Mouse (Mus musculus): ENCODE data around the gene Grik3.
A peak's percentile ranks its signal among the peaks of the same experiment; 100 is the strongest.

Grik3 gene

GRCm38 (mm10) chr4:125658376-125658775 lies 167.9 kb downstream of the Grik3 start:
- no peak for DNase-seq

DNA sequence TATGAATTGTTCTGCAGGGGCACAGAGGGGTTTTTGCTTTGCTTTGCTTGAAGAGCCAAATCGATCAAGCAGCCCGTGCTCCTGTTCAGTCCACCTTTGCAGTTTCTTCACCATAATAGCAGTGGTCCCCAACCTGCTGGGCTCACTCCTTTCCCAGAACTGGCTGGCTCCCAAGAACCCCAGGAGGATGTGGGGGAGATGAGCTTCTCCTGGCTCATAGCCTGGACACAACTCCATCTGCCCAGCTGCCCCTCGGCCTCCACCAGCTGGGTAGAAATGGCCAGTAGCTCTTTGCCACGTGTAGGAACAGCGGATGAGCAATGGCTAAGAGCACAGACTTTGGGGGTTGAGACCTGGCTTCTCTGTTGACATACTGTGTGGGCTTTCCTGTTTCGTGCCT lies 171.5 kb downstream of the Grik3 start:
- no peak for DNase-seq

GRCm38 (mm10) chr4:125663262-125663661 lies 172.8 kb downstream of the Grik3 start:
- DNase-seq = no peak

- DNase-seq = peak; percentile 59
Measured at GRCm38 (mm10) chr4:125665955-125666354, 175.5 kb downstream of the Grik3 start.

- DNase-seq = no peak
Measured at GRCm38 (mm10) chr4:125682007-125682406, 191.5 kb downstream of the Grik3 start.

GRCm38 (mm10) chr4:125687078-125687477 lies 196.6 kb downstream of the Grik3 start:
- no peak for DNase-seq

DNA sequence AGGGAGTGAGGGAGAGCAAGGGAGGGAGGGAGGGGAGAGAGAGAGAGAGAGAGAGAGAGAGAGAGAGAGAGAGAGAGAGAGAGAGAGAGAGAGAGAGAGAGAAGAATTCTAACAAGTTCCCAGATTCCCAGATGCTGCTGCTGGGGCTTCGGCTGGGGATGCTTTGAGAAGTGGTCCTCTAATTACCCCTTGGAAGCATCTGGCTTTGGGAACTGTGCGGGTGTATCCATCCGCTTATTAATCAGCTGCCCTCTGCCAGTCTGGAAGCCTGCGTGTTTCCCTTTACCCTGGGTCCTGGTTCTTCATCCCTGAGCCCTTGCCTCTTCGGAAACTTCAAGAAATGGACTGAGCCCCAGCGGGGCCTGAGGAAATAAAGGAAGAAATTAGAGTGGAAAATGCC lies 204.9 kb downstream of the Grik3 start:
- no peak for DNase-seq

DNA sequence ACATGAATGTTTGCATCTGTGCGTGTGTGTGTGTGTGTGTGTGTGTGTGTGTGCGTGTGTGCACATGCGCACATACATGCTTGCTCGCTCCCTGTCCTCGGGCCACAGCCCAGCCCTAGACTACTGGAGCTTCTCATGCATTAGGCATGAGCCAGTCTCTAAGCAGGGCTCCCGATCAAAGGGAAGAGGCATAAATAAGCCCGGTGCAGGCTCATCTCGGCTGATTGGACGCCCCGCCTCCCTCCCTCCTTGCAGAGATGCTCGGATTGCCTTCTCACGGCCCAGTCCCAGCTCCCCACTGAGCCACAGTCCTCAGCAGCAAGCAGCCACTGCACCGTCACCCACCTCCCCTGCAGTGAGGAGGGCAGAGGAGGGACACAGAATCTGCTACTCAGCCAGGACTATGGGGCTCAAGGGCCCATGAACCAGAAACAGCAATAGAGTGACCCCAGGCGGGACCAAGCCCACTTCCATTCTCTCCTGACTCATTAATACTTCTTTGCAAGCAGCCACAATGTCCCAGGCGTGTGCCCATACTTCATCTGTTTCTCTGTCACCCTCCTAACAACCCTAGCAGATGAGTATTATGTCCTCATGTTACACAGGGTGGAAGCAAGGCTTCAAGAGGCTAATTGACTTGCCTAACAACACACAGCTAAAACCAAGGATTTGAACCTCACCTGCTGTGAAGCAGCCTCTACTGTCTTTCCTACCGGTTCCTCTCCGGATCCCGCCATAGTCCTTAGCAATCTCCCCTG lies 205.9 kb downstream of the Grik3 start:
- DNase-seq = no peak

- no peak for DNase-seq
Measured at GRCm38 (mm10) chr4:125697626-125698025, 207.1 kb downstream of the Grik3 start.

DNA sequence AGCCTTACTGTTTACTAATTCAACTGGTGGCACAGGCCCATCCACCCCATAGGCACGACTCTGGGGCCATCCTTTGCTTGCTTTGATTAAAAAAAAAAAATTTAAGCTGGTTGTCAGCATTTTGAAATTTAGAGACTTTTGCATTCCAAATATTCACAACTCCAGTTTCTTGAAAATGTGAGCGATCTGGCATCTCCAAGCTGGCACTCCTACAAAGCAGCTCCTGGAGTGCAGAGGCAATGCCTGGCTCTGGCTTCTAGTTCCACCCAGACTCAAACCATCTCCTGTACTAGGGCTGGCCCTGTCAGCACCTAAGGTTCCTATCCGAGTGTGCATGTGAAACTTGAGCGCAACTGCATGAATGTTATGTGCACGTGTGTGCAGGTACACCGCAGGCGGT lies 208.6 kb downstream of the Grik3 start:
- DNase-seq = no peak

- no peak for DNase-seq
Measured at GRCm38 (mm10) chr4:125700331-125700730, 209.8 kb downstream of the Grik3 start.

DNA sequence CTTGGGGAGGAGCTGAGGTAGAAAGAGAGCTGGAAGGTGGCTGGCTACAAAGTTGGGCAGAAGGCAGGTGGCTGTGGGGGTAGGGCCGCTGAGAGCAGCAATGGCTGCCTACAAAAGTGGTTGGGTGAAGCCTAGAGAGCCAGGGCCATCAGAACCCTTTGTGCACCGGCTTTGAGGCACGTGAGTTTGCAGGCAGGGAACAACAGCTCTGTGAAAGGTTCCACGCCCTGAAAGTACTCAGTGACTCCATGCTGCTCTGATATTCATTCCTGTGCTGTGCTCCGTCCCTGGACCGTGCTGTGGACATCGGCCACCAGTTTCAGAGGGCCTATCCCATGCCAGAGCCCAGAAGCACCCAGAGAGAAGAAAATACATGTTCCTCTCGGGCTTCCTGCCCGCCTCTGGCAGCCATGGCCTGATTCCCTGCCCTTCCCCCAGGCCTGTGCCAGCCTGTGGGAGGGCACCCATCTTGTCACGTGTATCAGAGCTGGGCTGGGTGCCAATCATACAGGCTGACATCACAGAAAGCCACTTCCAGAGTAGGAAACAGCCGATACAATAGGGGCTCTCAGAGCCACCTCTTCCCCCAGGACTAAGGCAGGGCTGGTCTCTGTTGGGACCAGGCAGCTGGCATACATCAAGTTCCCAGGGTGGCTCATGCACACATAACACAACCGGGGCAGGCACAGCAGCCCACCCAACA lies 212.3 kb downstream of the Grik3 start:
- DNase-seq = no peak

- DNase-seq = peak; percentile 26
Measured at GRCm38 (mm10) chr4:125703310-125703690, 212.8 kb downstream of the Grik3 start.

GRCm38 (mm10) chr4:125705746-125706145 lies 215.2 kb downstream of the Grik3 start:
- no peak for DNase-seq

DNA sequence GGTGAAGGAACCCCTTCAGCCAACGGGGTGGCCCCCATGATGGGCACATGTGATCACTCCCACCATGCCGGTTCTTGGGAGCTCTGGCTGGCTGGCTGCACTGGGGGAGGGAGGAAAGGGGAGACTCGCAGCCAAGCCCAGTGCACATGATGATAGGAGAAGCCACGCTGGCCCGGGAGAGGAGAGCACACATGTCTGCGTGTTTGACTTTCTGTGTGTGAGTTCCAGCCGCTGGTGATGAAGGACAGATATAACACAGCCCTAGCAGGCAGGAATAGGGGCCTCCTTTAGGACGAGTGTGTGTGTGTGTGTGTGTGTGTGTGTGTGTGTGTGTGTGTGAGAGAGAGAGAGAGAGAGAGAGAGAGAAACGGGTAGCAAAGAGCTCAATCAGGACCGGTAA lies 219.2 kb downstream of the Grik3 start:
- DNase-seq = no peak

DNA sequence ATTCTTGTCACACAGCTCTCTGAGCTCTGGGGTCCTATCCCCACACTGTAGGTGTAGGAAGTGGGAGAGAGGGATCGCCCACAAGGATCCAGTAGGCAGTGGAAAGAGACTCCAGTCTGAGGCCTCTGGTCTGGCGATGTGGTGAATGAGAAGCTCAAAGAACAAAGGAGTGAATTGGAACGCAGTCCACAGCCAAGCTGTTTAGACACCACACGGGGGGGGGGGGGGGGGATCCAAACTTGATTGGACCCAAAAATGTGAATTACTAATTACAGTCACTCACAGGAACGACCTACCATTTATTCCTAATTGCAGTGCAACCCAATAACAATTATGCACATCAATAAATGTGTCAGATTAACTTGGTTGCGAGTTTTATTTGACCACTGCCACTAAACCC lies 227.4 kb downstream of the Grik3 start:
- no peak for DNase-seq

DNA sequence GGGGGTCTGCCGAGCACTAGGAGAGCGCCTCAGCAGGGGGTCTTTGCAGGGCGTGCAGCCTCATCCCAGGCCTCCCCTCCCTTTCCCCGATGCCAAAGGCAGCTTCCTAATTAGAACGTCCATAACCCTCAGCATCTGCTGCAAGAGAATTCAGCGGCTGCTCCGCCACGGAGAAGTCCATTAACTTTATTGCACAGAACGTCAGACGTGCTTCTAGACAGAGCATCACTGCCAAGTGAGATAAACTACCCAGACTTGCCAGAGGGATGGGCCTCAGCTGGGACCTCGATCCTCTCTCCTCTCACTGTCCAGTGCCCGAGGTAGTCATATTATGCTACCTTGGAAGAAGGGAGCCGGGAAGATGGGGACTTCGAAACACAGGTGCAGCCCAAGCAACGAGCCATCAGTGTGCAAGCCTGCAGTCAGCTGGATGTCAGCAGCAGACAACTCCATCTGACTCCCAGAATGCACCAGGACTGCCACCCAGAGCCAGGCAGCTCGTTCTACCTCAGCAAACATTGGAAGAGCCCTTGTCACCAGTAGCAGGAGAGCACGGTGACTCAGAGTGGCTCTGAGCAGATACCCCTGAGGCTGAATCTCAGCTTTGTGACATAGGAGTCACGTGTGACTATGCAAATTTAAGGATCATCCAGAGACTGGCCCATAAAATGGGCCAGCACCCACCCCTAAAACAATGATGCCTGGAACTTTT lies 228.1 kb downstream of the Grik3 start:
- no peak for DNase-seq

DNA sequence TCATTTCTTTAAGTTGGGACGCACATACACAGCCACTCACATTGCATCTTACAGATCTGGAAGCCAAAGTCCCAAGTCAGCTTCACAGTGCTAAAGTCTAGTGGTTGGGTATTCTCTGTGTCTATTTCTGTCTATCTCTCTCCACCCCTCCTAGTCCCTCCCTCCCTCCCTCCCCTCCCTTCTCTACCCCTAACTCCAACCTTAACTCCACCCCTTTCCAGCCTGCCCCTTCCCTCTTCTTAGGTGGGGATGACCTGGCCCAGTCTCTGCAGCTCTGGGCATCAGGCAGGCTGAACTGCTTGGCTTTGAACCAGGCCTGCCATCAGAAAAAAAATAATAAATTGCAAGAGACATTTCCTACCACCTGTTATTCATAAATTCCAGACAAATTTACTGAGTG lies 235.7 kb downstream of the Grik3 start:
- no peak for DNase-seq

DNA sequence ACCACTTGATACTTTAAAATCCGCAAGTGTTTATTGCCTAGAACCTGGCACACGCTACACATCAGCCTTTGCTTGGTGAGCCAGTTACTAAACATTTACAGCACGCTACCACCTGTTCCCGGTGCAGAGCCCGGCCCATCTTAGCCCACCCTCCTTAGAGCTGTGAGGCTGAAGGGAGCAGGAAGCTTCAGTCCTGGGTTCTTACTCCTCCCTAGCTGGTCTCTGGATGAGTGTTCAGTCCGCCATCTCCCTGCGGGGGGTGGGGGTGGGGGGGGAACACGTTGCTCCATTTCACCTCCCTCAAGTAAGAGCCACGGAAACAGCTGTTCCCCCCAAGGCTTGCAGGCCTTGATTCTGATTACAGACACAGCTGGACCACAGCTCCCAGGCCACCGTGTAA lies 236.5 kb downstream of the Grik3 start:
- DNase-seq = no peak

- DNase-seq = no peak
Measured at GRCm38 (mm10) chr4:125727626-125728025, 237.1 kb downstream of the Grik3 start.

- DNase-seq = no peak
Measured at GRCm38 (mm10) chr4:125728091-125728863, 237.8 kb downstream of the Grik3 start.

- DNase-seq = no peak
Measured at GRCm38 (mm10) chr4:125729305-125730220, 239.1 kb downstream of the Grik3 start.
